Mouse (Mus musculus) cortical plate, adult 2 months (tissue): ENCODE data around the gene Smarcc2. TPM values are rescaled to one million over a fixed set of nuclear protein-coding genes. Genes with fewer than 3 reads are reported as not detected.

Experiments
- H3K27ac ChIP-seq: fragments of 200-500 bp; 2 replicates; pipeline ENCODE4 v1.5.1; 2012; ENCODE audit warnings: low read length, control low read depth, inconsistent platforms; ENCODE audit not compliant: insufficient read depth
- H3K4me1 ChIP-seq: fragments of 200-500 bp; 2 replicates; pipeline ENCODE4 v1.6.1; 2011; ENCODE audit warnings: low read length; ENCODE audit not compliant: control insufficient read depth, insufficient read depth
- H3K4me3 ChIP-seq: fragments of 200-500 bp; 2 replicates; pipeline ENCODE4 v1.5.1; 2011; ENCODE audit warnings: mild to moderate bottlenecking, low read length, control low read depth; ENCODE audit not compliant: insufficient read depth
- CTCF ChIP-seq: fragments of 200-500 bp; IDR thresholded peaks from 2 replicates; pipeline ENCODE4 v1.5.1; 2011; ENCODE audit warnings: mild to moderate bottlenecking, control low read depth, low read length; ENCODE audit not compliant: insufficient read depth; ENCODE audit errors: extremely low read depth
- POLR2A ChIP-seq: fragments of 200-500 bp; IDR thresholded peaks from 2 replicates; pipeline ENCODE4 v1.6.1; 2011; ENCODE audit warnings: mild to moderate bottlenecking, low read length, control low read depth; ENCODE audit not compliant: insufficient read depth; ENCODE audit errors: extremely low read depth
- polyA plus RNA-seq: library from polyadenylated mRNA; depleted of rRNA; stranded (reverse); fragments of >200 nt; gene quantifications from 2 replicates; pipeline ENCODE4 v1.2.3, GENCODE M21; 2012

Gene Smarcc2
- polyA plus RNA-seq, 1 experiment: 209 TPM

DNA sequence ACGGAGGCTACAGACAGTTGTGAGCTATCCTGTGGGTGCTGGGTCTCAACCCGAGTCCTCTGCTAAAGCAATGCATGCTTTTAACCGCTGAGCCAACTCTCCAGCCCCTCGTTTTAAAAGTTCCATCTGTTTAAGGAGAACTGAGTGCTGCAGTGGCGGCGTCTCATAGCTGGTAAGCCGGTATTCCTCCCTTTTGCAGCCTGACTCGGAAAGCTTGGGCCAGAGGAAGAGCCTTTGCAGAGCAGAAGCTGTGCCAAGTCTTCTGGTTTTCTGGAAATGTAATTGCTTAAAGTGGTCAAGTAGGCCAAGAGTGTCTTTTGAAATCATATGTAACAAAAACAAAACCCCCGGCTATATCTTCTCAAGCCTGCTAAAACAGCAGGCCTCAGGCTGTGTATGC lies 49.2 kb downstream of the Smarcc2 start:
- Histone ChIP-seq H3K27ac (no peak overlapping the region), H3K4me1 (peaks cover 1% of the 10 kb centered on the region; the same call in 1 of the 2 replicates), H3K4me3 (no peak overlapping the region)
- TF ChIP-seq POLR2A (no peak), CTCF (no peak)

GRCm38 (mm10) chr10:128509203-128509602 lies 50.2 kb downstream of the Smarcc2 start:
- TF ChIP-seq POLR2A (no peak), CTCF (no peak)
- H3K27ac ChIP-seq: no peak overlapping the region
- 0 out of 2 replicates have a peak, but pooled peaks cover under 1% of the 10 kb centered on the region for H3K4me1 ChIP-seq
- H3K4me3 ChIP-seq: no peak overlapping the region

- H3K4me3 ChIP-seq: no peak overlapping the region
- no peak for TF ChIP-seq POLR2A
- no peak for TF ChIP-seq CTCF
- H3K27ac ChIP-seq: no peak overlapping the region
- no peaks in the 10 kb centered on the region for H3K4me1 ChIP-seq
Observed at GRCm38 (mm10) chr10:128509831-128510230, 50.8 kb downstream of the Smarcc2 start.

DNA sequence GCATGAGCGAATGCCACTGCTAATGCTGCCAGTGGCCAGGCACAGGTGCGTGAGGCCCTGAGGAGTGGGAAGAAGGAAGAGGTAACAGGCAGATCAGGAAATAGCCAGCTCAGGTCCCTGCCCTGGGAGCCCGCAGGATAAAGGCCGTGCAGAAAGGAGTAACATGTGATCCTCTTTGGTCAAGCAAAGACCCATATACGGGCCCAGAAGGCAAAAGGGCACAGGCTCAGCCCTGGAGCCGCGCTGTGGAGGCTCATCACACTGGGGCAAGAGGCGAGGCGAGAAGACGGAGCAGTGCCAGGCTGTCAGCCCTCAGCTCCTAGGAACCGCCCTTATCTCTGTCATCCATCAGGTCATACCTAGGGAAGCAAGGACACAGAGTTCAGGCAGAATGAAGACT lies 51.3 kb downstream of the Smarcc2 start:
- TF ChIP-seq POLR2A (no peak), CTCF (no peak)
- Histone ChIP-seq H3K4me3 (no peak overlapping the region), H3K4me1 (no peaks in the 10 kb centered on the region), H3K27ac (no peak overlapping the region)

GRCm38 (mm10) chr10:128511189-128511588 lies 52.1 kb downstream of the Smarcc2 start:
- Histone ChIP-seq H3K27ac (no peak overlapping the region), H3K4me1 (no peaks in the 10 kb centered on the region)

GRCm38 (mm10) chr10:128511761-128512160 lies 52.7 kb downstream of the Smarcc2 start:
- Histone ChIP-seq H3K4me3 (no peak overlapping the region), H3K27ac (no peak overlapping the region), H3K4me1 (no peaks in the 10 kb centered on the region)
- no peak for TF ChIP-seq POLR2A
- TF ChIP-seq CTCF: no peak

More at GRCm38 (mm10) chr10:128511189-128511588, 52.1 kb downstream of the Smarcc2 start:
- H3K4me3 ChIP-seq: no peak overlapping the region
- TF ChIP-seq CTCF: no peak
- TF ChIP-seq POLR2A: no peak

DNA sequence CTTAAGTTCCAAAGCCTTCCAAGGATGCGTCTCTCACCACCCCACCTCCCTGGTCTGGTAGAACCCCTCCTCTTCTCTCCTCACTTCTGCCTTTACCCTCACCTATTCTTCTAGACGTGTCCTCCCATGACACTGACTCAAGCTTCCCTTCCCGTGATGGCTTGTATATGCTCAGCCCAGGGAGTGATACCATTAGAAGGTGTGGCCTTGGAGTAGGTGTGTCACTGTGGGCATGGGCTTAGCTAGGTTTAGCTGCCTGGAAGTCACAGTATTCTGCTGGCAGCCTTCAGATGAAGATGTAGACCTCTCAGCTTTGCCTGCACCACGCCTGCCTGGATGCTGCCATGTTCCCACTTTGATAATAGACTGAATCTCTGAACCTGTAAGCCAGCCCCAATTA lies 56.0 kb downstream of the Smarcc2 start:
- no peaks in the 10 kb centered on the region for H3K4me1 ChIP-seq
- no peak overlapping the region for H3K27ac ChIP-seq
- no peak for TF ChIP-seq CTCF
- TF ChIP-seq POLR2A: no peak
- H3K4me3 ChIP-seq: no peak overlapping the region

GRCm38 (mm10) chr10:128516029-128516428 lies 57.0 kb downstream of the Smarcc2 start:
- no peak overlapping the region for H3K4me3 ChIP-seq
- no peak for TF ChIP-seq POLR2A
- no peak for TF ChIP-seq CTCF

DNA sequence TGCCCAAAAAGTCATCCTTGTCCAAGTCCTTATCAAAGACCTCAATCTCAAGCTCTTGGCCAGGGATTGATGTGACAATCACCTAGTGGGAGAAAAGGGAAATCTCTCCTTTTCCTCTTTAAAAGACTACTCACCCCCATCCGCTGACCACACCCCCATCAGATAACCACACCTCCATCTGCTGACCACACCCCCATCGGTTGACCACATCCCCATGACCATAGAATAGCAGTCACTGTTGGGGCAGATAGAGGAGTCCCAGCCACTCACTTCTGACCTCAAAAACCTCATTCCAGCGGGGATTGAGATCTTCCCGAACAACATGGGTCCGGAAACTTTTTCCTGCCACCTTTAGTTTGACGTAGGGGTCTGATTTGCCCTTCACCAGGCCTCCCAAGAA lies 57.6 kb downstream of the Smarcc2 start:
- H3K27ac ChIP-seq: no peak overlapping the region
- no peaks in the 10 kb centered on the region for H3K4me1 ChIP-seq
- H3K4me3 ChIP-seq: no peak overlapping the region
- TF ChIP-seq CTCF (no peak), POLR2A (no peak)

More at GRCm38 (mm10) chr10:128516029-128516428, 57.0 kb downstream of the Smarcc2 start:
- H3K4me1 ChIP-seq: no peaks in the 10 kb centered on the region
- H3K27ac ChIP-seq: no peak overlapping the region

DNA sequence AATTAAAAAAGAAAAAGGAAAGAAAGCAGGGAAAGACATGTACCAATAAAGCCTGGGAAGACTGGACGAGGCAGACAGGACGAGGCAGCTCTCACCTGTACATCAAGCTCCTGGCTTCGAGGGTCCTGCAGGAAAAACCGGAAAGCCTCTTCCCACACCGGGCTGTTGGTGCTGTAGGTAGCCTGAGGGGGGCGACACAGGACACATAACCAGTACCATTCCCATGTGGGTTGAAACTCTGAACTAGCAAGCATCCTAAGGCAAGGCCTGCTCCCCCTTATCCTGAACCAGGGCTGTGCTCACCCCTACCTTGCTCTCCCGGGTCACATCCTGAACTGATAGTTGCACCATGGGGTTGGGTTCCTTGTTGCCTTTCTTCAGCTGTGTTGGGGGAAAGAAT lies 59.8 kb downstream of the Smarcc2 start:
- no peak overlapping the region for H3K4me3 ChIP-seq
- H3K4me1 ChIP-seq: no peaks in the 10 kb centered on the region
- H3K27ac ChIP-seq: no peak overlapping the region
- TF ChIP-seq POLR2A (no peak), CTCF (peak; percentile 67)
